Mouse (Mus musculus) cerebellum, postnatal 10 days (tissue): ENCODE measurements around the gene Hmcn1.

Experiments used
- DNase-seq, 2 experiments: peaks; one replicate each; pipeline ENCODE4 v3.0.0; 2021; ENCODE audit warnings: mixed read lengths in 2 of 2

Gene Hmcn1

DNA sequence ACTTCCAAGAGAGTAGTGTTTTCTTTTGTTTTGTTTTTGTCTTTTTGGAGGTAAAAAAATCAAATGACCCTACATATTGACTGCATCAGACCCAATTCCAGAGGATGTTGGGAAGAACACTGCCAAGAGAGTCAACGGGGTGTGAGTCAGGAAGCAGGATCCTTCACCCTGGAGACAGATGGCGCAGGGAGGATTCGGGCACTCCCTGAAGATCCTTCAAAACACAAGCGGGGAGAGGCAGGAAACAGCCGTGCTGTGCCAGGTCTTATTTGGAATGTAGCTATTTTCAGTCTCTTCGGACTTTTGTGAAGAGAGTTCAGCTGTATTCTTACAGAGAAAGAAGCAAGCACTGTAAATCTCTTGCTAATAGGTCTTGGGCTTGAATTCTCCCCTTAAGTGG is 120.0 kb downstream of the Hmcn1 start:
- DNase-seq: peak; percentile 69 to 74

GRCm38 (mm10) chr1:150872105-150872504 is 121.1 kb downstream of the Hmcn1 start:
- no peak for DNase-seq

DNA sequence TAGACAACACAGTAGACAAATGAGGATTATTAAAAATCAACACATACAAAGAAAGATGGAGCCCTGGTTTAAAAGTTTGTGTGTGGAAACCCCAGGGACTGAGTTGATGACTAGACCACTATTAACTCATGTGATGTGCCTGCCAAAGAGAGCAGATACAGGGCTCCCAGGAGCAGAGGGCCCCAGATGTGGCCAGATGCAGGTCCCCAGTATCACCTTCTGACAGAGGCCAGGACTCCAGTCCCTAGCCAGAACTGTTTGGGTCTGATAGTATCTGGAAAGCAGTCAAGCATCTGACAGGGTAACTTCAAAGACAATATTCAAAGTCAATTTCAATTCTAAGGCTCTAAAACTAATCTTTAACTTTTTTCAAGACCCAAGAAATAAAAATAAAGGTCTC is 124.0 kb downstream of the Hmcn1 start:
- no peak for DNase-seq

GRCm38 (mm10) chr1:150866615-150867014 is 126.6 kb downstream of the Hmcn1 start:
- DNase-seq: no peak

- peak in 1 of 2 experiments; percentile 12 for DNase-seq
Measured at GRCm38 (mm10) chr1:150857779-150858178, 135.5 kb downstream of the Hmcn1 start.

DNA sequence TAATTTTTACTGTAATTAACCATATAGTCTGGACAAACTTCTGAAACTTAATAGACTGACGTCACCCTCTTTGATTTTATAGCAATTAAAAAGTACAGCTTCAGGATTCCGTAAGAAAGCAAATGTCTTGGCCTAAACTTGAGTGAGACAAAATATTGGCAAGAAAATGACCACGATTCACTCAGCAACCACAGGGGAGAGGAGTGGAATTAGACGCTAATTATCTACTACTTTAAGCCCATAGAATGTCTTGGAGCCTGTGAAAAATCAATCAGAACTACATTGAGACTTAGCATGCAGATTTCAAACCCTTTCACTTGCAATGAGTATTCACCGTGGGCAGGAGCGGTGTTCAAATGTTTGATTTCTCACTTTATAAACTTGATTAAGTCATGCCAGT is 159.8 kb downstream of the Hmcn1 start:
- no peak for DNase-seq

GRCm38 (mm10) chr1:150829851-150830250 is 163.4 kb downstream of the Hmcn1 start:
- DNase-seq: no peak

DNA sequence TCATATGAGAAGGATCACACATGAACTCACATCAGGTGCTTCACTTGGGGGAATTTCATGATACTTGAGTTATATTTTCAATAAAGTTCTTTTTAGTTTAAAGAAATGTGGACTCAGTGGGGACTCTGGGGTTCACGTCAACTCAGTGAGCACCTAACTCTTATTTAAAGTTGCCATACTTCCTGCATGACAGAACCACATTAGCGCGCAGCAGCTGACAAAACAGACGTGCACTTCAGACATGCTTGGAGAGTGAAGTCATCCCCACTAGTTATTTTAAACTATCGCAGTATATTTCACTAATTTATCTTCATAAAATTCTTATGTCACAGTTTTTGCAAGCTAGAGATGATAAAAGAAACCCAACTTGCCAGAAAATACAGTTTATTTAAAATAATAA is 166.1 kb downstream of the Hmcn1 start:
- no peak for DNase-seq

DNA sequence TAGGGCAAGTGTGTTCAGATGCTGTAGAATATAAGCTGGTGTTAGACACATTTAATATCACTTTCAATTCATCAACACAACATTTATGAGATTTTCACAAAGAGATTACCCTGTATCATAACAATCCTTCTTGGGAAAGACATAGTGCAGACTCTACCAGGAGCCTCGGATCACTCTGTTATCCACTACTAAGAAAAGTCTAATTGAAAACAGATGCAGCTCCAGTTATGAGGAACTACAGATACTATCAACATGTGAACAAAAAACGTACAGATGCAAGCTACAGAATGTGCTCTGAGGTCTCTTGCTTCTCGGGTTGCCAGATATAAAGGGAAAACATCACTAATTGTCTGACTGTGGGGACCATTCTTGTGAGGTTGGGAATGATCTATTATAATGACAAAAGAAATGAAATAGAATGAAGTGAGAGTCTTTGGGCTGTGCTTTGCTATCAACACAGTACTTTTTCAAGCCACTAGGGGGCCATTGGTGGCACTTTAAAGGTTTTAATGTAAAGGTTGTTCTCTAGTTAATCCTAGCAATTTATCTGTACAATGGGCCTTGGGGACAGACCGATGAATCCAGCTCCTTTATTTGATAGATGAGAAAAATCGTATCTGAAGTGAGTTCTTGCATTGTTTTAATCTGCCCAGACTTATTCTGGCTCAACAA is 168.8 kb downstream of the Hmcn1 start:
- peak in 1 of 2 experiments; percentile 3 for DNase-seq

DNA sequence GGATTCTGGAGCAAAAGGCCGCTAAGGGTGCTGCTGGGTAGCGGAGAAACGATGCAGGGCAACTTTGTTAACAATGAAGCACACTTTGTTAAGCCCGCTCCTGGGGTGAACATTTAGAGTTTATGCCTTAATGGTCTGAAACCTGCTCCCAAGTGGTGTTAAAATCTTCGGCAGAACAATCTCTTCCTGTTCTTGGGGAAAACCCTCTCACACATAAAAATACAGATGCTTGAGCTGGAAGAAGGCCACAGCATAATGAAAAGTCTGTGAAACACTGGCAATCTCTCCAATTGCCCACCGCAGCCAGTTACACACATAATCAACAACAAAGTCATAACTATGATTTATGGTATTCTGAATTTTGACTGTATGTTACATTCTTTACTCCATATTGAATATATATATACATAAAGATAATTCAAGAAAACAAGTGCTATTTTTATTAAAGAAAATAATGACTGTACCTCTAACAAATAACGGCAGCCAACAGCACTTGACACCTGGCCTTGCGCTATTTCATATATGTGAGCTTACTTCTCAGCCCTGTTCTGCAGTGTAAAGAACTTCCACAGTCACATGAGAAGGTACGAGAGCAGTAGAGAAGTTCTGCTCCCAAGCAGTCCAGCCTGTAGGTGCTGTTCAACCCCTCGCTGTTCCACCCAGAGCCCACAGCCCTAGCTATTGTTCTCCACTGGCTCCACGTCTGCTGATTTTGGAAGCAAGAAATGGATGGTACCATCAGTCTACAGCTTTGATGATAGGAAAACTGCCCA is 177.0 kb downstream of the Hmcn1 start:
- no peak for DNase-seq

DNA sequence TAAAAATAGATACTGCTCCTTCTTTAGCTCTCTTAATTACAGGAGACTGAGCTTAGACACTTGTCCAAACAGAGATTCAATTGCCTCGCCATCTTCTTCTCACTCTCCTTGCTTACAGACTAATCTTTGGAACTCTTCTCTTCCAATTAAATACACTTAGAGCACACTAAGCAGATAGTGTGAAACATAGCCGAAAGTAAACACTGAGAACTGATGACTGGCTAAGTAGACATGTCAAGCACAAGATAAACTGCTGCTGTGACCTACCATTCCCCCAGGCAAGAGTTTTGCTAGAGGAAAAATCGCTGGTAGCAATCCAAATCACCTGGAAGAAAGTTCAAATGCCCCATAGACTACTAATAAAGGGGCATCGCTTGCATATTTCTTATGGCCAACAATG is 178.3 kb downstream of the Hmcn1 start:
- no peak for DNase-seq

DNA sequence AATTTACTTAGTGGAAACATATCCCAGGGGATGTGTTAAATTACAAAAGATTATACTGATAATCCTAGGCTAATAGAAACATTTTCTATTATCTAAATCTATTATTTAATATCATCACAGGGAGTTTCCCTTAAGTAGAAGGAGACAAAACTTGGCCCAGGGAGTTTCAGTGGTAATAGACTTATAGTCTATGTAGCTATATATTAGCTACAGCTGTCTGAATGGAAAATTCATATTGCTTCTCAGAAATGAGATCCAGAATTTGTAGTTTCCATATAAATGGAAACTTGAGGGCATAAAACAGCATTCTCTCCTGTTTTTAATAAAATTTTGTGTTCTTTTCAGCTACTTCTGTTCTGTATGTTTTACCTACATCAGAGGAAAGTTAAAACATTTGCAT is 179.9 kb downstream of the Hmcn1 start:
- DNase-seq: no peak

DNA sequence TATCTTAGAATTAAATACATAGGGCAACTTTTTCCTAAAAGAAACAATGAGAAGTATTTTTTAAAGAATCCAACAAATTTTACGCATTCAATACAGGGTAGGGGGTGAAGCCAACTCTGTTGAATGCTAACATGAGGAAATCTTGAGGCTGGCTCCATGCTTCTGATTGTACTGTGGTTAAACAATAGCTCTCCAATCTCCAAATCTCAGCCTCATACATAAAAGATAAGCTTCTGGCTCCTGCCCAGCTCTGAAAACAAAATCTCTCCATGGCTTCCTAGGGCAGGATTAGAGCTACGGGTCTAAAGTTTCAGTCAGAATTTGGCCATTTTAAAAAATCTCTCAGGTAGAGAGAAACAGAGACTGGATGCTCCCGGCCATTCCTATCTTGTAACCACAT is 186.4 kb downstream of the Hmcn1 start:
- DNase-seq: no peak

DNA sequence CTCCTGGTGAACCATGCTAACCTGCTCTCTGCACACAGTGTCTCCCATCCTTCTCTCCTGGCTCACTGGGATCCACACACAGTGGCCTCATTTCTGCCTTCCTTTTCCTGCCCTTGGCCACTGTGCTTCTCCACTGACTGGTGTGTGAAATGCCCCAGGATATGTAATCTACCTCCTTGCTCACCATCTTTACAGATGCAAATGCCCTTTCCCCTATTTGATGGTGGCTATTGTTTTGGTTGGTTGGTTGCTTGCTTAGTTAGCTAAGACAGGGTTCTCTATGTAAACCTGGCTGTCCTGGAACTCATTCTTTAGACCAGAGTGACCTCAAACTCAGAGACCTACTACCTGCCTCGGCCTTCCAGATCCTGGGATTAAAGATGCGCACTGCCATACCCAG is 187.8 kb downstream of the Hmcn1 start:
- DNase-seq: no peak

DNA sequence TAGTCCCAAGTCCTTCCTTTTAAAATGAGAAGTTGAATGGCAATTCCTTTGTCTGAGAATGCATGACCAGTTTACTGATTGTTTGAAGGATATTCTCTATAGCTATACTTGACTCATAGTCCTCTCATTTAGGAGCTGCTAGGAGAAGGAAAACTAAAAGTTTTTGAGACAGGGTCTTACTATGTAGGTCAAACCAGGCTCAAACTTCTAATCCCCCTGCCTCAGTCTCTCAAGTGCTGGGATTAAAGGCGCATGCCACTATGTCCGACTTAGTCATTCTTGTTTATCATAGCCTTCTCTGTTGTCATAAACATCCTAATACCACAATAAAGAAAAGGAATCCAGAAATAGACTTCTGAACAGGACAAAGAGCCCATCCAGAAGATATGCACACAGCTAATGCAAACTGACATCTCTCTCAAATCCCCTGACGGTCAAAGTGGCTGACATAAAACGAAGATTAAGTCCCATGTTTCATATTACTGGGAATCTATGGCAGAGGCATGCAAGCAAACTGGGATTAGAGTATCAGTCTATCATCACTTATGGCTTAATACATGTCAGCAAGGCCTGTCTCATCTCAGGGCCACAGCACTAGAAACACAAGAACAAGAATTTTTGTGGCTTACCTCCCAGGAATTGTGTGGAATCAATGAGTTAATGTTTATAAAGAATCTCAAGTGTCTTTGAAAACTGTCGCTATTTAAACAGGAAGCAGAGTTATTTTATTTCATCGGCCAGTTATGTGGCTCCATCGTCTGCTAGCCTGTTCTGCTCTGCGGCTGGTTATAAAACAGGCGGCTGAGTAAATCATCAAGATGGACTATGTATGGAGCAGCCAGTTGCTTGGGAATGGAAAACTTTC is 188.8 kb downstream of the Hmcn1 start:
- DNase-seq: no peak

DNA sequence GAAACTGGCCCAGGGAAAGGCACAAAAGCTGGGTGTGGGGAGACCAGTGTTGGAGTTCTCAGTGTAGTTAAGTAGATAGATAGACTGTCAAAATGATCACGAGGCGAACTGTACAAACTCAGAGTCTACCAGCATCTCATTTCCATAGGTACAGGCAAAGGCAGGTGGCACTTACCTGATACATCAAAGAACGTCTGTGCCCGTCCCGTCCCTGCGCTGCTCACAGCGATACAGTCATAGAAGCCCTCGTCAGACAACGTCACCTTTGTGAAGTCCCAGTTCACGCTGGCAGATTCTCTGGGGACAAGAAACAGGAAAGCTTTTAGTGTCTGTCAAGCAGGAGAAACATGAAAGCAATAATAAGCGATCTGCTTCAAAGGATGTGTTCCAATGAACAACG is 190.6 kb downstream of the Hmcn1 start:
- no peak for DNase-seq

- peak; percentile 18 to 38 for DNase-seq
Measured at GRCm38 (mm10) chr1:150800611-150801263, 192.5 kb downstream of the Hmcn1 start.

DNA sequence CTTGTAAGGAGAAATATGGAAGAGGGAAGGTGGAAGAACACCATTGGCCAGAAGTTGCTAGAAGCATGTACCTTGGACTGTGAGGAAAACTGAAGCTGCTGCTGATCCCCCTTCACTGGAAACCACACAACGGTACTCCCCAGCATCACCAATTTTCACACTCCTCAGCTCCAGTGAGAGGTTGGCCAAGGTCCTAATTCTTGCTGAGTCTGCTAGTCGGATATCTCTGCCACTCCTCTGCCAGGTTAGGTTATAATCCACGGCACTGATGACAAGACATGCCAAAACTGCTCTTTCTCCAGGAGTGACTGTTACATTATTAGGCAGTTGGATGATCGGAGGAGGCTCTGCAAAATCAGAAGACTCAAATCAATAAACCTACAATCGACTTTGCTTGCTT is 194.6 kb downstream of the Hmcn1 start:
- DNase-seq: peak; percentile 58 to 62

DNA sequence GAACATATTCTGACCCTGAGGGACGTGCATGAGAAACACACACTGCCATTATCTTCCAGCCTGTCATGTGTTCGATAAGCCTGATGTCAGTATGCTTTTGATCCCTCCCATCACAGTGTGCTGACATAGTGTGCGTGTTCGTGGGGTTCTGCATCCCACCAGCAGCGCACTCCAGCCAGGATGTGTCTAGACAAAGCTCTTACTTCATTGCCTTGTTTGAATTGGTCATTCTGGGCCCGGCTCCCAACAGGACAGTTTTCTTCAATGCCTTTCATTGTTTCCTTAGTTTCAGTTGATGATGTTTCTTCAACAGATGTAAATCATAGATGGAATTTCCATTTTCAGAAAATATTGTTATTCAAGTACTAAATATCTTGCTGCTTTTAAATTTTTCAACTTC is 206.5 kb downstream of the Hmcn1 start:
- no peak for DNase-seq

- no peak for DNase-seq
Measured at GRCm38 (mm10) chr1:150783070-150783842, 210.0 kb downstream of the Hmcn1 start.

DNA sequence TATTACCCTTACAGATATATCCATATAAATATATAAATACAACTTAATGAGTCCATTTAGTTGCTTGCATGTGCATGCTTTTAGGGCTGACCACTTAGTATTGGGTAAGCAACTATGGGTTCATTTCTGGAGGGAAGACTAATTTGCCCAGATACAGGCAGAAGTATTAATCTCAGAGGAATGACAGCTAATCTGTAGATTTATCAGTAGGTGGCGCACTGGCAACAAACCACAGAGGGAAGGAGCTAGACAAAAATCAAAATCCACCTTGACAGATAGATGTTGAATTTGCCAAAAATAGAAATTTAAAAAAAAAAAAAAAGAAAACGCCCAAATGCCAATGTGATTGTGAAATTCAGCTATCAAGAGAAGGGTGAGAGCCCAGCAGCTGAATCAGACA is 213.3 kb downstream of the Hmcn1 start:
- DNase-seq: peak; percentile 44 to 64

GRCm38 (mm10) chr1:150776741-150777140 is 216.5 kb downstream of the Hmcn1 start:
- no peak for DNase-seq
